Mouse (Mus musculus): Measurements from ENCODE around the gene Cxcl10.

Cxcl10 gene

GRCm38 (mm10) chr5:92348794-92349413 is at the start of gene Cxcl10:
Gene Cxcl10 (minus strand): TSS chr5:92348889.
- no peak for DNase-seq

GRCm38 (mm10) chr5:92398153-92398552 is 49.5 kb upstream of the Cxcl10 start:
- DNase-seq, result peak; percentile 67

GRCm38 (mm10) chr5:92396476-92396875 is 47.8 kb upstream of the Cxcl10 start:
- no peak for DNase-seq

GRCm38 (mm10) chr5:92395764-92396163 is 47.1 kb upstream of the Cxcl10 start:
- DNase-seq, result no peak

- DNase-seq, result no peak
These were observed 45.2 kb upstream of the Cxcl10 start for GRCm38 (mm10) chr5:92393863-92394262.

- no peak for DNase-seq
These were observed 43.9 kb upstream of the Cxcl10 start for GRCm38 (mm10) chr5:92392542-92392941.

- DNase-seq, result no peak
These were observed 41.9 kb upstream of the Cxcl10 start for GRCm38 (mm10) chr5:92390615-92391014.

GRCm38 (mm10) chr5:92389977-92390376 is 41.3 kb upstream of the Cxcl10 start:
- DNase-seq, result no peak

- DNase-seq, result no peak
These were observed 38.7 kb upstream of the Cxcl10 start for GRCm38 (mm10) chr5:92387433-92387832.

- DNase-seq, result no peak
These were observed 38.0 kb upstream of the Cxcl10 start for GRCm38 (mm10) chr5:92386643-92387042.

- DNase-seq, result no peak
These were observed 37.4 kb upstream of the Cxcl10 start for GRCm38 (mm10) chr5:92386102-92386501.

- peak; percentile 34 for DNase-seq
These were observed 36.2 kb upstream of the Cxcl10 start for GRCm38 (mm10) chr5:92384855-92385254.

GRCm38 (mm10) chr5:92383747-92384146 is 35.1 kb upstream of the Cxcl10 start:
- no peak for DNase-seq

- DNase-seq, result no peak
These were observed 33.6 kb upstream of the Cxcl10 start for GRCm38 (mm10) chr5:92382349-92382679.

GRCm38 (mm10) chr5:92381550-92382348 is 33.1 kb upstream of the Cxcl10 start:
- peak; percentile 80 for DNase-seq

GRCm38 (mm10) chr5:92376795-92377405 is 28.2 kb upstream of the Cxcl10 start:
- no peak for DNase-seq

GRCm38 (mm10) chr5:92375368-92375767 is 26.7 kb upstream of the Cxcl10 start:
- no peak for DNase-seq

GRCm38 (mm10) chr5:92374721-92375142 is 26.0 kb upstream of the Cxcl10 start:
- DNase-seq, result no peak

- DNase-seq, result no peak
These were observed 23.9 kb upstream of the Cxcl10 start for GRCm38 (mm10) chr5:92372605-92373004.

GRCm38 (mm10) chr5:92371361-92371976 is 22.8 kb upstream of the Cxcl10 start:
- no peak for DNase-seq

- DNase-seq, result no peak
These were observed 22.2 kb upstream of the Cxcl10 start for GRCm38 (mm10) chr5:92370891-92371290.

- DNase-seq, result no peak
These were observed 21.7 kb upstream of the Cxcl10 start for GRCm38 (mm10) chr5:92370392-92370791.

GRCm38 (mm10) chr5:92369151-92369994 is 20.7 kb upstream of the Cxcl10 start:
- DNase-seq, result peak; percentile 49
